Mouse (Mus musculus) thymus, postnatal 25 days (tissue): ENCODE measurements around the gene Ifna4.
A peak's percentile ranks its signal among the peaks of the same experiment; 100 is the strongest.
"Not testable (repeated sequence)": the region's sequence is repeated elsewhere in the genome, so short reads cannot be mapped to it uniquely, and the experiment has no call there.

Experiments used
- DNase-seq: peaks from one replicate; pipeline ENCODE4 v3.0.0; 2022

The Ifna4 gene

DNA sequence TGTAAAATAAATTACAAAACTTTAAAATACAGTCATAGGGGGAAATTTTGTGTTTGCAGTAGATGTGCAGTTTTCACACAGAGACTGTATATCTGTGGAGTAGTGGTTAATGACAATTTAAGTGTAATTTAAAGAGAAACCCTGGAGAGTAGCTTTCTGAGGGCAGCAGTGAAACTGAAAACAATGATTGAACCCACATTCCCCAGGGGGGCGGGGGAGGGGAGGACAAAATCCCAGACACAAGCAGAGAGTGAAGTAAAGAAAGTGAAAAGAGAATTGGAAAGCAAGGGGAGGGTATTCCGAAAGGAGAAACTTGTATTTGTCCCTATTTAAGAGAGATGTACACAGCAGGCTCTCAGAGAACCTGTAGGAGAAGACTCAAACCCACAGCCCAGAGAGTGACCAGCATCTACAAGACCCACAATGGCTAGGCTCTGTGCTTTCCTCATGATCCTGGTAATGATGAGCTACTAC, at the start of gene Ifna4:
TSS of gene Ifna4 (plus strand) at position 424 of the 474 bp plus-strand sequence.
- no peak for DNase-seq

DNA sequence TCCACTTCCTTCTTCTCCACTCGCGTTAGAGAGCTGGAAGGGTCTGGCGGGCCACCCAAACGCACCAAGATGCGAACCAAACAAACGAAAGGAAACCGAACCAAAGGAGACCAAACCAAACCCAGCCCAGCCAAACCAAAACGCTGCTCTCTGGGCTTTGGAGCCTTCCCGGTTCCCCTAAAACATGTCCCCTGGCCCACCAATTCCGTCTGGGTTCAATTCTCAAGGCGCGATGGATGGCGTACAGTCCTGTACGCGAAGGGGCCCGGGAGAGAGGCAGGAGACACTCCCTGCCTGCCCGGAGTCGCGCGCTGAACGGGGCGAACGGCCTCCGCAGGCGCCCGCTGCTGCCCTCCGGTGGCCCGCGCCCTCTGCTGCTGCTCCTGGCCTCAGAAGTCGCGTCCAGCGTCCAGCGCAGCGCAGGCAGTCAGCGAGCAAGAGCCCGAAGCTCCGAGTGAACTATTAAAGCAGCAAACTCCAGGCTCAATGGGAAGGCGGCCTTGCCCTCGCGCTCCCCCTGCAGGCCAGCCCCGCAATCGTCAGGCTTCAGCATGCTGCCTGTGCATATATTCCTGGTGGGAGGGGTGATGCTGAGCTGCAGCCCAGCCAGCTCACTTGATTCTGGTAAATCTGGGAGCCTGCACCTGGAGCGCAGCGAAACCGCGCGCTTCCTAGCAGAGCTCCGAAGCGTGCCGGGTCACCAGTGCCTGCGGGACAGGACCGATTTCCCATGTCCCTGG, 47.6 kb upstream of the Ifna4 start, which contains the start of gene Gm13275:
TSS of gene Gm13275 (plus strand) at position 552 of the 740 bp plus-strand sequence.
- peak; percentile 80 for DNase-seq

DNA sequence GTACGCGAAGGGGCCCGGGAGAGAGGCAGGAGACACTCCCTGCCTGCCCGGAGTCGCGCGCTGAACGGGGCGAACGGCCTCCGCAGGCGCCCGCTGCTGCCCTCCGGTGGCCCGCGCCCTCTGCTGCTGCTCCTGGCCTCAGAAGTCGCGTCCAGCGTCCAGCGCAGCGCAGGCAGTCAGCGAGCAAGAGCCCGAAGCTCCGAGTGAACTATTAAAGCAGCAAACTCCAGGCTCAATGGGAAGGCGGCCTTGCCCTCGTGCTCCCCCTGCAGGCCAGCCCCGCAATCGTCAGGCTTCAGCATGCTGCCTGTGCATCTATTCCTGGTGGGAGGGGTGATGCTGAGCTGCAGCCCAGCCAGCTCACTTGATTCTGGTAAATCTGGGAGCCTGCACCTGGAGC, 44.6 kb upstream of the Ifna4 start, which contains the start of gene Gm13279:
TSS of gene Gm13279 (plus strand) at position 301 of the 400 bp plus-strand sequence.
- DNase-seq: not testable (repeated sequence)

DNA sequence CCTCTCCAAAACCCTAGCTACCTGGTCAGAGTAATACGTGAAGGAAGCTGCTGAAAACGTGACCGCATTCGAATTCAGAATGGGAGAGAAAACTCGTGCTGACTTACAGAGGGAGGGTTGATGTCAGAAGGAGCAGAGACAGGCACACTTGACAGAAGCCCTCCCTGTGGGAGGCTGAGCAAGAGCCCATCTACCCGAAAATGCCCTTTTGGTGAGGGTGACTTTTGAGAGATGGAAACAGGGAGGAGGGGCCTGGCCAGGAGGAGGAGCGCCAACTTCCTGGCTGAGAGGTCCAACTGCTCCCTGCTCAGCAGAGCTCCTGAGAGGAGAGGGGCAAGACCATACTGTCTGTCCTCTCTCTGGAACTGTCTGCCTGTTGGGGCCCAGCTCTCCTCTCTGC, 42.3 kb upstream of the Ifna4 start, which contains the start of gene Gm13285:
TSS of gene Gm13285 (plus strand) at position 301 of the 400 bp plus-strand sequence.
- not testable (repeated sequence) for DNase-seq

DNA sequence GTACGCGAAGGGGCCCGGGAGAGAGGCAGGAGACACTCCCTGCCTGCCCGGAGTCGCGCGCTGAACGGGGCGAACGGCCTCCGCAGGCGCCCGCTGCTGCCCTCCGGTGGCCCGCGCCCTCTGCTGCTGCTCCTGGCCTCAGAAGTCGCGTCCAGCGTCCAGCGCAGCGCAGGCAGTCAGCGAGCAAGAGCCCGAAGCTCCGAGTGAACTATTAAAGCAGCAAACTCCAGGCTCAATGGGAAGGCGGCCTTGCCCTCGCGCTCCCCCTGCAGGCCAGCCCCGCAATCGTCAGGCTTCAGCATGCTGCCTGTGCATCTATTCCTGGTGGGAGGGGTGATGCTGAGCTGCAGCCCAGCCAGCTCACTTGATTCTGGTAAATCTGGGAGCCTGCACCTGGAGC, 38.7 kb upstream of the Ifna4 start, which contains the start of gene Gm13287:
TSS of gene Gm13287 (plus strand) at position 301 of the 400 bp plus-strand sequence.
- not testable (repeated sequence) for DNase-seq

DNA sequence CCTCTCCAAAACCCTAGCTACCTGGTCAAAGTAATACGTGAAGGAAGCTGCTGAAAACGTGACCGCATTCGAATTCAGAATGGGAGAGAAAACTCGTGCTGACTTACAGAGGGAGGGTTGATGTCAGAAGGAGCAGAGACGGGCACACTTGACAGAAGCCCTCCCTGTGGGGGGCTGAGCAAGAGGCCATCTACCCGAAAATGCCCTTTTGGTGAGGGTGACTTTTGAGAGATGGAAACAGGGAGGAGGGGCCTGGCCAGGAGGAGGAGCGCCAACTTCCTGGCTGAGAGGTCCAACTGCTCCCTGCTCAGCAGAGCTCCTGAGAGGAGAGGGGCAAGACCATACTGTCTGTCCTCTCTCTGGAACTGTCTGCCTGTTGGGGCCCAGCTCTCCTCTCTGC, 36.4 kb upstream of the Ifna4 start, which contains the start of gene Gm13288:
TSS of gene Gm13288 (plus strand) at position 301 of the 400 bp plus-strand sequence.
- not testable (repeated sequence) for DNase-seq

DNA sequence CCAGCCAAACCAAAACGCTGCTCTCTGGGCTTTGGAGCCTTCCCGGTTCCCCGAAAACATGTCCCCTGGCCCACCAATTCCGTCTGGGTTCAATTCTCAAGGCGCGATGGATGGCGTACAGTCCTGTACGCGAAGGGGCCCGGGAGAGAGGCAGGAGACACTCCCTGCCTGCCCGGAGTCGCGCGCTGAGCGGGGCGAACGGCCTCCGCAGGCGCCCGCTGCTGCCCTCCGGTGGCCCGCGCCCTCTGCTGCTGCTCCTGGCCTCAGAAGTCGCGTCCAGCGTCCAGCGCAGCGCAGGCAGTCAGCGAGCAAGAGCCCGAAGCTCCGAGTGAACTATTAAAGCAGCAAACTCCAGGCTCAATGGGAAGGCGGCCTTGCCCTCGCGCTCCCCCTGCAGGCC, 35.9 kb upstream of the Ifna4 start:
- DNase-seq: not testable (repeated sequence)

DNA sequence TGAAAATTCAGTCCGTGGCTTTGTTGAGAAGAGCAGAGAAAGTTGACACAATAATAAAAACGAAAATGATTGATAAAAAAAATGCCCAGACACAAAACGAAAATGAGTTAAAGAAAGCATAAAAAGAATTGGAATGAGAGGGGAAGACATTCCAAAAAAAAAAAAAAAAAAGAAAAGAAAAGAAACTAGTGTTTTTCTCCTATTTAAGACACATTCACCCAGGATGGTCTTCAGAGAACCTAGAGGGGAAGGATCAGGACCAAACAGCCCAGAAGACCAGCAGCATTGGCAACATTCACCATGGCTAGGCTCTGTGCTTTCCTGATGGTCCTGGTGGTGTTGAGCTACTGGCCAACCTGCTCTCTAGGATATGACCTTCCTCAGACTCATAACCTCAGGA, 25.7 kb upstream of the Ifna4 start, which contains the start of gene Ifna7:
TSS of gene Ifna7 (plus strand) at position 301 of the 400 bp plus-strand sequence.
- no peak for DNase-seq

DNA sequence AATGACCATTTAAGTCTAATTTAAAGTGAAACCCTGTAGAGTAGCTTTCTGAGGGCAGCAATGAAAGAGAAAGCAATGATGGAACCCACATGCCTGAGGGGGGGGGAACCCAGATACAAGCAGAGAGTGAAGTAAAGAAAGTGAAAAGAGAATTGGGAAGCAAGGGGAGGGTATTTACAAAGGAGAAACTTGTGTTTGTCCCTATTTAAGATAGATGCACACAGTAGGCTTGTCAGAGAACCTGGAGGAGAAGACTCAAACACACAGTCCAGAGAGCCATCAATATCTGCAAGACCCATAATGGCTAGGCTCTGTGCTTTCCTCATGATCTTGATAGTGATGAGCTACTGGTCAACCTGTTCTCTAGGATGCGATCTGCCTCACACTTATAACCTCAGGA, 22.0 kb upstream of the Ifna4 start, which contains the start of gene Ifna11:
TSS of gene Ifna11 (plus strand) at position 301 of the 400 bp plus-strand sequence.
- no peak for DNase-seq

DNA sequence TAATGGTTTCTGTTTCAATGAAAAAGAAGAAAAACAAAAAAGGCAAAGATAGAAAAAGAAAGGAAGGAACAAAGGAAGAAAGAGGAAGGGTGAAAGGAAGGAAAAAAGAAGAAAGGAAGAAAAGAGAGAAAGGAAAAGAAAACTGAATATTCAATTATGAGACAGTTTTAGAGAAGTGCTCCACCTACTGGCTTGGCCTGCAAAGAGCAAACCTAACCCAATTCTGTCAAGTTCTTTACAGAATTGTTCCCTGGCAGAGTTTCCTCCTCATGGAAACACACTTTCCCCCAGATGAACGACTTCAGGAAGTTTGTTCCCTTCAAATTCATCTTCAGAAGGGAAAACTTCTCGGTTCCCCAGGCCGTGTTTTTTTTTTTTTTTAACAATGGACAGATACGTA, 18.7 kb upstream of the Ifna4 start:
- peak; percentile 25 for DNase-seq

DNA sequence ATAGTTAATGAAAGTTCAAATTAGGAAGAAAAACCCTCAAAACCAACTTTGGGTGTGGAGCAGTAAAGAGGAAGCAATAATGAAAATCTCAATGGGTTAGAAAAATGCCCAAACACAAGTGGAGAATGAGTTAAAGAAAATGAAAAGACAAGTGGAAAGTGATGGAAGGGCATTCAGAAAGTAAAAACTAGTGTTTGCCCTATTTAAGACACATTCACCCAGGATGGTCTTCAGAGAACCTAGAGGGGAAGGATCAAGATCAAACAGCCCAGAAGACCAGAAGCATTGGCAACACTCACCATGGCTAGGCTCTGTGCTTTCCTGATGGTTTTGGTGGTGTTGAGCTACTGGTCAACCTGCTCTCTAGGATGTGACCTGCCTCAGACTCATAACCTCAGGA, 14.5 kb upstream of the Ifna4 start, which contains the start of gene Ifna6:
TSS of gene Ifna6 (plus strand) at position 301 of the 400 bp plus-strand sequence.
- not testable (repeated sequence) for DNase-seq

DNA sequence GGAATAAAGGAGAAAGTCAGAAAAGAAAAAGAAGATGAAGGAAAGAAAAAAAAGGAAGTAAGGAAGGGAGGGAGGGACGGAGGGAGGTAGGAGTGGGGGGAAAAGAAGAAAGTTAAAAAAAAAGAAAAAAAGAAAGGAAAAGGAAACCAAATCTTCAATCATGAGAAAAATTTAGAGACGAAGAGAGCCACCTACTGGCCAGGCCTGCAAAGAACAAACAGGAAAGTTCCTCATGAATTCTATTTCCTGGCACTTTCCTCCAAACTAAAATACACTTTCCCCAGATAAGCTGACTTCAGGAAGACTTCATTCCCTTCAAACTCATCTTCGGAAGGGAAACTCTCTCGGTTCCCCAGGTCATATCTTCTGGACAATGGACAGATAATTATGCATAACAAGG, 11.1 kb upstream of the Ifna4 start:
- DNase-seq: peak; percentile 54

DNA sequence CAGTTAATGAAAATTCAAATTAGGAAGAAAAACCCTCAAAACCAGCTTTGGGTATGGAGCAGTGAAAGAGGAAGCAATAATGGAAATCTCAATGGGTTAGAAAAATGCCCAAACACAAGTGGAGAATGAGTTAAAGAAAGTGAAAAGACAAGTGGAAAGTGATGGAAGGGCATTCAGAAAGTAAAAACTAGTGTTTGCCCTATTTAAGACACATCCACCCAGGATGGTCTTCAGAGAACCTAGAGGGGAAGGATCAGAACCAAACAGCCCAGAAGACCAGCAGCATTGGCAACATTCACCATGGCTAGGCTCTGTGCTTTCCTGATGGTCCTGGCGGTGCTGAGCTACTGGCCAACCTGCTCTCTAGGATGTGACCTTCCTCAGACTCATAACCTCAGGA, 6.4 kb upstream of the Ifna4 start, which contains the start of gene Ifna5:
TSS of gene Ifna5 (plus strand) at position 301 of the 400 bp plus-strand sequence.
- DNase-seq: not testable (repeated sequence)

DNA sequence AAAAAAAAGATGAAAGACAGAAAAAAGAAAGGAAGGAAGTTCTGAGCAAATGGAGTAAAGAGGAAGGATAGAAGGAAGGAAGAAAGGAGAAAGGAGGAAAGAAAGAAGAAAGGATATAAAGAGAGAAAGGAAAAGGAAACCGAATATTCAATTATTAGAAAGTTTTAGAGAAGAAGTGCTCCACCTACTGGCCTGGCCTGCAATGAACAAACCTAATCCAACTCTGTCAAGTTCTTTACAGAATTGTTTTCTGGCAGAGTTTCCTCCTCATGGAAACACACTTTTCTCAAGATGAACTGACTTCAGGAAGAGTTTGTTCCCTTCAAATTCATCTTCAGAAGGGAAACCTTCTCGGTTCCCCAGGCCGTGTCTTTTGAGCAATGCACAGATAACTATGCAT, 2.8 kb upstream of the Ifna4 start:
- peak; percentile 9 for DNase-seq

DNA sequence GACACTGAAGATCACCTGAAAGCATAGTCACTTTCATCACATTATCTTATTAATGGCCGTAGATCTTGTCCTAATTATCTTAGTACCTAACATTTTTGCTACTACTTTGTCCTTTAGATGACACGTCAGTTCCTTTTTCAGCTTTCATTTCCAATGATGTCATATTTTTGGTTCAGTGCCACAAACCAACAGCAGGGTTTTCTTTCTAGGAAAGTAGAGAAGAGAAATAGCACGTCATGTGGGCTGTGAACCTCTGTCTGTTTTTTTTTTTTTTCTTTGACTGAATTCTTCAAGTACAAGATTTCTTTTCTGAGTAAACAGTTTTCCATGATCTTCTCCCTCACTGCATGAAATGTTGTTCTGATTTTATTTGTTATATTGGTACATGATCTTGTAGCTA, 1.6 kb upstream of the Ifna4 start:
- DNase-seq: no peak

DNA sequence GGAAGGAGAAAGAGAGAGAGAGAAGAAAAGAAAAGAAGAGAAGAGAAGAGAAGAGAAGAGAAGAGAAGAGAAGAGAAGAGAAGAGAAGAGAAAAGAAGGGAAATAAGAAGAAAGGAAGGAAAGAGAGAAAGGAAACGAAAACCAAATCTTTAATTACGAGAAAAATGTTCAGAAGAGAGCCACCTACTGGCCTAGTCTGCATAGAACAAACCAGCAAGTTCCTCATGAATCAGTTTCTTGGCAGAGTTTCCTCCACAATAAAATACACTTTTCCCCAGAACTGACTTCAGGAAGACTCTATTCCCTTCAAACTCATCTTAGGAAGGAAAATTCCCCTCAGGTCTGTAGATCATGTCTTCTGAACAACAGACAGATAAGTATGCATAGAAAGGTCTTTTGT, 3.7 kb downstream of the Ifna4 start:
- DNase-seq: no peak

DNA sequence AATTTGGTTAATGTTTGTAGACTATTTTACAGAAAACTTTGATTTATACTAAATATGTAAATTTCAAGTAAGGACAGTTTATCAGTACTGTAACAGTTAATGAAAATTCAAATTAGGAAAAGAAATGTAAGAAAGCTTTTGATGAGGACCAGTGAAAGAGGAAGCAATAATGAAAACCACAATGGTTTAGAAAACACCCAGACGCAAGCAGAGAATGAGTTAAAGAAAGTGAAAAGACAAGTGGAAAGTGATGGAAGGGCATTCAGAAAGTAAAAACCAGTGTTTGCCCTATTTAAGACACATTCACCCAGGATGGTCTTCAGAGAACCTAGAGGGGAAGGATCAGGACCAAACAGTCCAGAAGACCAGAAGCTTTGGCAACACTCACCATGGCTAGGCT, 8.0 kb downstream of the Ifna4 start, which contains the start of gene Ifna1:
TSS of gene Ifna1 (plus strand) at position 390 of the 400 bp plus-strand sequence.
- no peak for DNase-seq

DNA sequence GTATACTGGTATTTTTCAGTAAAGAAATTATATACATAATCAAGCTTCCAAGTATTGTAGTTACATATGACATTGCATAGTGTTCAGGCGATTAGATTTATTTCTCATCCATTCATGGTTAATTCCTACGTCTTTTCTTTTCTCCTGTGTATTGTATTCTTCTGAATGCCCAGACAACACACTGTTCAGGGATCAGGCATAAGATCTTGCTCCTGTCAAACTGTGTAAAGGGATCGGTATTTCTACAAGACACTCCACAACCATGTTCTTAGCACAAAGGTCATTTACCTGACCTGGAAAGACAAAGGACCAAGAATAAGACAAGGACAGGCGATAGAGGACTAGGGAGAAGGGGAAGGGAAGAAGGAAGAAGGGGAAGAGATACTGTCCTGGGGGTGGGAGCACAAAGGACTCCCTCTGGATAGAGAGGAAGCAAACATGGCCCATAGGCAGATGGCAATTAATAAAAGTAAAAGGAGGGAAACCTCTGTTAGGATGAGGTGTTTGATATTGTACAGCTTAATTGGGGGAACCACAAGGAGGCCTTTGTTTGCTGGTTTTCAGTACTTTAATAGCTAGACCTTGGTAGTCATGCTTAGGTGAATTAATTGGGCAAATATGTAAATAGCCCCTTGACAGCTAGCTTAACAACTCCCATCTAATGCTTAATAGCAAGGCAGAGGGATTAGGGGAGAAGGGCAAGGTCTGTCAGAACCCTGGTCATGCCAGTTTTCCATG, 9.5 kb downstream of the Ifna4 start:
- DNase-seq: no peak

DNA sequence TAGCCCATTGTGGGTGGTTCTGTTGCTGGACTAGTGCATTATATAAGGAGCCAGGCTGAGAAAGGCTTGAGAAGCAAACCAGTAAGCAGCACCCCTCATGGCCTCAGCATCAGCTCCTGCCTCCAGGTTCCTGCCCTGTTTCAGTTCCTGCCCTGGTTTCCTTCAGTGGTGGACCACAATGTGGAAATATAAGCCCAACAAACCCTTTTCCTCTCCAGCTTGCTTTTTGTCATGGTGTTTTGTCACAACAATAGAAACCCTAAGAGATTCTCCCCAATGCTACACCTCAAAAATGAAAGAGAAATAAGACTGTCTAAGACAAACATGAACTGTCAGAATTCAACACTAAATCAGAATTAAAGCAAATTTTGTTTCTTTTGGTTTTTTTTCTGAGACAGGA, 17.6 kb downstream of the Ifna4 start:
- no peak for DNase-seq

DNA sequence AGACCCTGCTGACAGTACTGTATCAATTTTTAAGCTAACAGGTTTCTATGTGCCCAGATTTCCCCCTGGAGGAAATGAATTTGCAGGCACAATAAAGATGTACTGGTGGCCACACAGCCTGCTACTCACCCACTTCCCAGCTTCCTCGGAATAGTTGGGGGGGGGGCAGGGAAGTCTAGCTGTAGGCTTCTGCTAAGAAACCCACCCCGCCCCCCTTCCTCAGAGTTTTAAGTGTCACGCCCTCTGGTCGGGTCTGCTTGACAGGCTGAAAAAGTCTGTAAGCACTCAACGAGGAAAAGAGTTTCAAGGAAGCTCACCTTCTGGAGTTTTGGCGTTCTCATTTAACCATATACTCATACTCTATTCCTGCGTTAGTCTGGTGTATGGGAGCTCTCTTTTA, 21.6 kb downstream of the Ifna4 start:
- DNase-seq: no peak

DNA sequence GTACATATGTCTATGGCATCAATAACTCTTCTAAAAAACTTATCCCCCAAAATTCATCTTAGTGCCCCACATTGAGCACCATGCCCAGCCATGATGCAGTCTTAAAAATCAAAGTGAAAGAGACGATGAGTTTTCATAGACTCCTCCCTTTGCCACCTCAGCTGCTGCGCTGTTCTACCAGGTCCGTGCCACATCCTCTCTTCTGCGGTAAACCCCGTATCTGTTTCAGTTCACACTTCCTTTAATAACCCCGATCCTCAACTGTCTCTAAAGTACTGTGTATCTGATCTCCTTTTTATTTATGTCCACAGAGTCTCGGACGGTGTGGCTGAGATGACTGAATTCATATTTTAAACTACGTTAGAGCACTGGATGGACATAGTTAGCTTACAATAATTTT, 22.9 kb downstream of the Ifna4 start:
- peak; percentile 71 for DNase-seq

DNA sequence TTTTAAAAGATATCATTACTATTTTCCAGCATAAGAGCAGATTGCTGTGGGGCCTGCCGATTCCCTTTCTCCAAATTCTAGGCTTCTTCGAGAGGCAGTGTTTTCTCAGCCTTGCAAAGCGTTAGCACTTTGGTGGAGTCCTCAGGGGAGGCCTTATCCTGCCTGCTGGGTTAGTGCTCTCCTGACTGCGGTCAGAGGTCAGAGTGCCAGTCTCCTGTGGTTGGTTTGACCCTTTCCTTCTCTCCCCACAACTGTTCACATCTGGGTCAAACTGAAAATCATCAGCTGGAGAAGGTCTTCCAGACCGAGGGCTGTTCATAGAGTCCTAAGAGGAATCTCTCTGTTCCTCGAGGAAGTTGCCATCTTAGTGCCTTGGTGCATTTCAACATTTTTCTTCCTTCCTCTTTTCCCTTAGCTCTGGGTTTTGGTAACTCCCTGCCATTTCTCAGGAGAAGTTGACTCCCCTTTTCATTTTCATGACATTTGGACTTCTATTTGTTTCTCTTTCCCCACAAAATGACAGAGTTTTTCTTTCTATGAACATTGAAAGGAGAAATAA, 23.4 kb downstream of the Ifna4 start:
- DNase-seq: peak; percentile 14
